Mouse (Mus musculus): ENCODE measurements at regions not wholly inside any gene's neighbourhood (a gene's known extent, or its start where the extent isn't known, plus 50 kb on each side); places are given as distances from the start of the nearest gene placed in this dataset.

GRCm38 (mm10) chr9:89789926-89790325 lies 51.7 kb upstream of the Ankrd34c start:
- no peak for DNase-seq (ENCODE audit: low read depth, low spot score)

GRCm38 (mm10) chr9:89788651-89789050 lies 50.4 kb upstream of the Ankrd34c start:
- no peak for DNase-seq (ENCODE audit: low read depth, low spot score)

All from embryo, embryonic 11.5 days (tissue).